Mouse (Mus musculus) MEL (cell line): ENCODE results near the gene Zic1. TPM values are rescaled to one million over a fixed set of nuclear protein-coding genes. Genes with fewer than 3 reads are reported as not detected.

ENCODE experiments used
- DNase-seq: peaks from one replicate; pipeline ENCODE4 v3.0.0; 2011; ENCODE audit warnings: low read depth, low spot score
- H3K27ac ChIP-seq: 2 replicates; pipeline ENCODE4 v1.5.1; 2012; ENCODE audit warnings: low read depth, mild to moderate bottlenecking, control low read depth, low read length, moderate library complexity; ENCODE audit not compliant: control insufficient read depth
- H3K27me3 ChIP-seq, 2 experiments: fragments of 150-350 bp in 1 of 2; sonication (generic) in 1 of 2; 2 replicates each; pipeline ENCODE4 v1.6.1; 2012; ENCODE audit warnings: low read length in 2 of 2, mild to moderate bottlenecking in 2 of 2, improper control_type of control experiment in 1 of 2, moderate library complexity in 1 of 2; ENCODE audit not compliant: insufficient read depth in 2 of 2, control insufficient read depth in 1 of 2
- H3K36me3 ChIP-seq, 2 experiments: 2 replicates each; pipeline ENCODE4 v1.6.1; 2012 to 2014; ENCODE audit warnings: low read length in 2 of 2, improper control_type of control experiment in 1 of 2, inconsistent platforms in 1 of 2, mild to moderate bottlenecking in 1 of 2; ENCODE audit not compliant: insufficient read depth in 2 of 2, control insufficient read depth in 1 of 2
- H3K4me1 ChIP-seq, 2 experiments: fragments of 150-350 bp in 1 of 2; sonication (generic) in 1 of 2; 2 replicates each; pipeline ENCODE4 v1.6.1; 2012; ENCODE audit warnings: low read length in 2 of 2, improper control_type of control experiment in 1 of 2, mild to moderate bottlenecking in 1 of 2; ENCODE audit not compliant: insufficient read depth in 2 of 2, control insufficient read depth in 1 of 2
- H3K4me3 ChIP-seq, 2 experiments: fragments of 150-350 bp in 1 of 2; sonication (generic) in 1 of 2; 2 replicates each; pipeline ENCODE4 v1.5.1; 2012; ENCODE audit warnings: low read depth in 2 of 2, low read length in 2 of 2, mild to moderate bottlenecking in 2 of 2, moderate library complexity in 2 of 2, control low read depth in 1 of 2, improper control_type of control experiment in 1 of 2; ENCODE audit not compliant: control insufficient read depth in 1 of 2, insufficient read depth in 1 of 2
- H3K79me2 ChIP-seq: 2 replicates; pipeline ENCODE4 v1.6.1; 2012; ENCODE audit warnings: mild to moderate bottlenecking, low read length, moderate library complexity; ENCODE audit not compliant: control insufficient read depth, poor library complexity, insufficient read depth
- H3K9ac ChIP-seq: 2 replicates; pipeline ENCODE4 v1.6.1; 2012; ENCODE audit warnings: low read depth, mild to moderate bottlenecking, control low read depth, low read length, moderate library complexity; ENCODE audit not compliant: control insufficient read depth, poor library complexity, severe bottlenecking
- H3K9me3 ChIP-seq: fragments of 150-350 bp; sonication (generic); replicated peaks from 2 replicates; pipeline ENCODE4 v1.6.1; 2012; ENCODE audit warnings: mild to moderate bottlenecking, low read length, improper control_type of control experiment, moderate library complexity; ENCODE audit not compliant: insufficient read depth
- CTCF ChIP-seq, 3 experiments: IDR thresholded peaks in 2 of 3; conservative IDR thresholded peaks in 1 of 3; 2 replicates each; pipeline ENCODE4 v1.5.1; 2011 to 2012; ENCODE audit warnings: low read length in 3 of 3, low read depth in 2 of 3, mild to moderate bottlenecking in 2 of 3, improper control_type of control experiment in 1 of 3, inconsistent platforms in 1 of 3, mixed read lengths in 1 of 3, moderate library complexity in 1 of 3; ENCODE audit not compliant: control insufficient read depth in 1 of 3, insufficient read depth in 1 of 3, poor library complexity in 1 of 3, severe bottlenecking in 1 of 3
- ELF1 ChIP-seq: IDR thresholded peaks from 2 replicates; pipeline ENCODE4 v1.6.1; 2014; ENCODE audit warnings: low read depth, mild to moderate bottlenecking, inconsistent platforms, low read length, improper control_type of control experiment, moderate library complexity
- EP300 ChIP-seq, 2 experiments: IDR thresholded peaks; 2 replicates each; pipeline ENCODE4 v1.6.1; 2011; ENCODE audit warnings: improper control_type of control experiment in 2 of 2, low read length in 2 of 2, low read depth in 1 of 2, mild to moderate bottlenecking in 1 of 2
- GABPA ChIP-seq: IDR thresholded peaks from 2 replicates; pipeline ENCODE4 v1.6.1; 2012; ENCODE audit warnings: low read depth, mild to moderate bottlenecking, inconsistent platforms, low read length, improper control_type of control experiment, moderate library complexity
- JUND ChIP-seq: IDR thresholded peaks from 2 replicates; pipeline ENCODE4 v1.6.1; 2011; ENCODE audit warnings: low read depth, mild to moderate bottlenecking, improper control_type of control experiment, low read length
- MAFK ChIP-seq: IDR thresholded peaks from 2 replicates; pipeline ENCODE4 v1.6.1; 2011; ENCODE audit warnings: low read depth, mild to moderate bottlenecking, low read length, improper control_type of control experiment, borderline replicate concordance
- MAX ChIP-seq: IDR thresholded peaks from 2 replicates; pipeline ENCODE4 v1.6.1; 2011; ENCODE audit warnings: low read length, improper control_type of control experiment
- MAZ ChIP-seq: IDR thresholded peaks from 2 replicates; pipeline ENCODE4 v1.6.1; 2012; ENCODE audit warnings: low read depth, mild to moderate bottlenecking, inconsistent platforms, low read length, improper control_type of control experiment
- MXI1 ChIP-seq: IDR thresholded peaks from 2 replicates; pipeline ENCODE4 v1.6.1; 2011; ENCODE audit warnings: mild to moderate bottlenecking, low read depth, low read length, improper control_type of control experiment
- MYB ChIP-seq: IDR thresholded peaks from 2 replicates; pipeline ENCODE4 v1.6.1; 2011; ENCODE audit warnings: mild to moderate bottlenecking, low read depth, low read length, improper control_type of control experiment
- NELFE ChIP-seq: IDR thresholded peaks from 2 replicates; pipeline ENCODE4 v1.6.1; 2011; ENCODE audit warnings: low read depth, low read length, improper control_type of control experiment
- POLR2A ChIP-seq, 2 experiments: IDR thresholded peaks; 2 replicates each; pipeline ENCODE4 v1.6.1; 2011 to 2012; ENCODE audit warnings: low read length in 2 of 2, mild to moderate bottlenecking in 2 of 2, control low read depth in 1 of 2, improper control_type of control experiment in 1 of 2, low read depth in 1 of 2, moderate library complexity in 1 of 2; ENCODE audit not compliant: control insufficient read depth in 1 of 2, insufficient read depth in 1 of 2, poor library complexity in 1 of 2
- POLR2AphosphoS2 ChIP-seq: IDR thresholded peaks from 2 replicates; pipeline ENCODE4 v1.6.1; 2011; ENCODE audit warnings: low read length, improper control_type of control experiment
- SMC3 ChIP-seq: IDR thresholded peaks from 2 replicates; pipeline ENCODE4 v1.6.1; 2011; ENCODE audit warnings: low read depth, low read length, improper control_type of control experiment
- TAL1 ChIP-seq: IDR thresholded peaks from 2 replicates; pipeline ENCODE4 v1.6.1; 2012; ENCODE audit warnings: mild to moderate bottlenecking, inconsistent platforms, low read length, moderate library complexity, mixed read lengths
- TBP ChIP-seq: IDR thresholded peaks from 2 replicates; pipeline ENCODE4 v1.8.0; 2011; ENCODE audit warnings: low read depth, low read length, improper control_type of control experiment
- TCF12 ChIP-seq: IDR thresholded peaks from 2 replicates; pipeline ENCODE4 v1.6.1; 2014; ENCODE audit warnings: low read depth, mild to moderate bottlenecking, inconsistent platforms, low read length, improper control_type of control experiment, moderate library complexity
- USF1 ChIP-seq: IDR thresholded peaks from 2 replicates; pipeline ENCODE4 v1.6.1; 2014; ENCODE audit warnings: low read depth, mild to moderate bottlenecking, inconsistent platforms, low read length, improper control_type of control experiment, moderate library complexity
- USF2 ChIP-seq, 2 experiments: IDR thresholded peaks; 2 replicates each; pipeline ENCODE4 v1.6.1; 2011 to 2012; ENCODE audit warnings: improper control_type of control experiment in 2 of 2, low read length in 2 of 2, borderline replicate concordance in 1 of 2, inconsistent platforms in 1 of 2, low read depth in 1 of 2, mild to moderate bottlenecking in 1 of 2; ENCODE audit not compliant: insufficient read depth in 1 of 2
- ZMIZ1 ChIP-seq: IDR thresholded peaks from 2 replicates; pipeline ENCODE4 v1.6.1; 2012; ENCODE audit warnings: low read depth, mild to moderate bottlenecking, inconsistent platforms, low read length, improper control_type of control experiment, moderate library complexity
- polyA plus RNA-seq, 2 experiments: library from polyadenylated mRNA; stranded (reverse) in 1 of 2; unstranded in 1 of 2; fragments of >175 nt in 1 of 2; fragments of >200 nt in 1 of 2; gene quantifications; 2 replicates each; pipeline versions ENCODE4 v1.2.1 to v1.2.4; 2012; ENCODE audit warnings: low replicate concordance in 2 of 2, low read depth in 1 of 2; ENCODE audit not compliant: insufficient read length in 2 of 2, insufficient read depth in 1 of 2, missing spikeins in 1 of 2
- total RNA-seq: library from RNA; depleted of rRNA; stranded (reverse); fragments of 300-350 nt; gene quantifications from 2 replicates; pipeline ENCODE4 v1.2.3, GENCODE M21; 2012

The Zic1 gene
- total and polyA plus RNA-seq, 3 experiments = not detected

DNA sequence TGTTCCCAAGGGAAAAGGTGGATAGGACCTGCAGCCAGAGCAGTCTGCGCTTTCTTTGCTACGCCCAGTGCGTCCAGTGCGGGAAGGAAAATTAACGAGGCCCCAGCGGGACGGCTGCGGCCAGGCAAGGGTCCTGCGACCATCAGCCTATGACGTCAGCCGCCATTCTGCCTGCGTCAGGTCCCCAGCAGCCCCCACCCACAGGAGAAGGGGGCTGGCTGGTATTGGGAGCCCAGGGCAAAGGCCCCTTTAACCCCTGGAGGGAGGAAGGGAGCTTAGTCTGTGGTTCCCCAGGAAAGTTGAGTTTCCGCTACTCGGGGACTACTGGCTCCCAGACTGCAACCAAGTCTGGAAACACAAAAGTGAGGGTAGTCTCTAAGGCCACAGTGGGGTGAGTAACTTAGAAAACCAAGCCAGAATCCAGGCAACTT, 14.7 kb downstream of the Zic1 start:
- H3K27me3 ChIP-seq = no peaks in the 10 kb centered on the region
- no peak overlapping the region for H3K4me3 ChIP-seq
- no peak for DNase-seq
- H3K9me3 ChIP-seq = no peaks in the 10 kb centered on the region
- H3K79me2 ChIP-seq = no peaks in the 10 kb centered on the region
- TF ChIP-seq GABPA = no peak
- no peak for TF ChIP-seq ELF1
- no peak for TF ChIP-seq POLR2A (IDR thresholded peaks at IDR 0.05; ENCODE audit: control insufficient read depth in 1 of 2, insufficient read depth in 1 of 2, low read depth in 1 of 2, low read length in 2 of 2, poor library complexity in 1 of 2)
- TF ChIP-seq MXI1 = no peak
- TF ChIP-seq ZMIZ1 = no peak
- no peak for TF ChIP-seq MAX
- TF ChIP-seq USF1 = no peak
- no peak for TF ChIP-seq CTCF (IDR thresholded peaks at IDR 0.05 in 2 of 3, conservative IDR thresholded peaks at IDR 0.05 in 1 of 3; ENCODE audit: control insufficient read depth in 1 of 3, insufficient read depth in 1 of 3, low read depth in 2 of 3, low read length in 3 of 3, poor library complexity in 1 of 3, severe bottlenecking in 1 of 3)
- no peak for TF ChIP-seq TAL1
- no peak for TF ChIP-seq MYB
- TF ChIP-seq TCF12 = no peak
- TF ChIP-seq MAFK = no peak
- TF ChIP-seq JUND = no peak
- no peak for TF ChIP-seq MAZ
- no peaks in the 10 kb centered on the region for H3K36me3 ChIP-seq
- no peaks in the 10 kb centered on the region for H3K4me1 ChIP-seq
- H3K9ac ChIP-seq = no peak overlapping the region
- H3K27ac ChIP-seq = no peak overlapping the region

DNA sequence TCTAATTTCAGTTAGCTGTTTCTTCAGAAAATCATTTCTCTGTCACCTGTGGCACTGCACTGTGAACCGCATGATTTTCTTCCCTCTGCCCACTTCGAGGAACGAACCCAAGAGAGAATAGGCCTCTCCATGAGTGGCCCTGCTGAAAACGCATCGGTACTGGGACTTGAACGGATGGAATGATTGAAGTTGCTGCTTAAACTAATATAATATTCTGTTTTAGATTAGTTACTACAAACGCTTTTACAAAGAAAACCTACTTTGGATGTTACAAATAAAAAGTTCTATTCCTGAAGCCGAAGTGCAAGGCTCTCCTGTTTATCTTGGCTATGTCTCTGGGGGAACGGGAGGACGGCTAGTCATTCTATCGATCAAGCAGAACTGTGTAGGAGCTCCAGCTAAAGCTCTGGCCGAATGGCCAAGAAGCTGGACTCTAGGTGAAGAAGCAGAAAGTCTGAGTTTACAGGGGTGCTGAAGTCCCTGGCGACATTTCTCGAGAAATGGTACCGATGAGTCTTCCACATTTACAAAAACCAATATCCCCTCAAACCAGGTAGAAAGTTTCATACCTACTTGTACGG, 15.3 kb downstream of the Zic1 start:
- no peaks in the 10 kb centered on the region for H3K4me1 ChIP-seq
- no peak for DNase-seq
- no peak overlapping the region for H3K9ac ChIP-seq
- no peaks in the 10 kb centered on the region for H3K9me3 ChIP-seq
- H3K79me2 ChIP-seq = no peaks in the 10 kb centered on the region
- H3K4me3 ChIP-seq = no peak overlapping the region
- H3K36me3 ChIP-seq = no peaks in the 10 kb centered on the region
- no peak for TF ChIP-seq CTCF (IDR thresholded peaks at IDR 0.05 in 2 of 3, conservative IDR thresholded peaks at IDR 0.05 in 1 of 3; ENCODE audit: control insufficient read depth in 1 of 3, insufficient read depth in 1 of 3, low read depth in 2 of 3, low read length in 3 of 3, poor library complexity in 1 of 3, severe bottlenecking in 1 of 3)
- TF ChIP-seq MAFK = no peak
- no peak for TF ChIP-seq NELFE
- TF ChIP-seq POLR2AphosphoS2 = no peak
- TF ChIP-seq SMC3 = no peak
- TF ChIP-seq EP300 (IDR thresholded peaks at IDR 0.05; ENCODE audit: low read depth in 1 of 2, low read length in 2 of 2) = no peak
- no peak for TF ChIP-seq TCF12
- no peak for TF ChIP-seq USF2 (IDR thresholded peaks at IDR 0.05; ENCODE audit: borderline replicate concordance in 1 of 2, insufficient read depth in 1 of 2, low read depth in 1 of 2, low read length in 2 of 2)
- no peak for TF ChIP-seq TBP
- no peak for TF ChIP-seq MYB
- TF ChIP-seq, all 39 proteins: peak for 0
- H3K27ac ChIP-seq = no peak overlapping the region
- no peaks in the 10 kb centered on the region for H3K27me3 ChIP-seq
